Mouse (Mus musculus) thymus, postnatal 25 days (tissue): ENCODE results near the gene Lrrc4b.
A peak's percentile ranks its signal among the peaks of the same experiment; 100 is the strongest.

Source experiments
- DNase-seq: peaks from one replicate; pipeline ENCODE4 v3.0.0; 2022

Gene Lrrc4b

DNA sequence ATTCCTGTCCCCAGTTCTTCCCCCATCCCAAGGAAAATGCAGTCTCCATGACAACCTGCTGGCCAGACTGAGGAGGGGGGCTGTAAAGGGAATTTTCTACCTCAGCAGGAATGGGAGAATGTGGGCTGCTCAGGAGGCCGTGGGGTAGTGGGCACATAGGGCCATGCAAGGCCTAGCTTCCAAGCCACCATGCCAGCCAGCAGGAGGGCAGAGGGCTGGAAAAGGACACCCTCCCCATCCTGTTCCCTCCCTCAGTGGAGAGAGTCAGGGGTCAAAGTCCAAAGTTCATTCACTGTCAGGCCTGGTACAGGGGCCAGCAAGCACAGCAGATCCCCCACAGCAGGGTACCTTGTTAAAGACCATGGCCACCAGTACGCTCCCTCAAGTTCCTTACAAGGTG is 36.3 kb downstream of the Lrrc4b start, which contains the start of gene Aspdh:
TSS of gene Aspdh (plus strand) at position 281 of the 400 bp plus-strand sequence.
- DNase-seq: no peak

GRCm38 (mm10) chr7:44466006-44466887 is 37.4 kb downstream of the Lrrc4b start:
- DNase-seq: no peak

- DNase-seq: no peak
Measured at GRCm38 (mm10) chr7:44466888-44467311, 38.1 kb downstream of the Lrrc4b start.

DNA sequence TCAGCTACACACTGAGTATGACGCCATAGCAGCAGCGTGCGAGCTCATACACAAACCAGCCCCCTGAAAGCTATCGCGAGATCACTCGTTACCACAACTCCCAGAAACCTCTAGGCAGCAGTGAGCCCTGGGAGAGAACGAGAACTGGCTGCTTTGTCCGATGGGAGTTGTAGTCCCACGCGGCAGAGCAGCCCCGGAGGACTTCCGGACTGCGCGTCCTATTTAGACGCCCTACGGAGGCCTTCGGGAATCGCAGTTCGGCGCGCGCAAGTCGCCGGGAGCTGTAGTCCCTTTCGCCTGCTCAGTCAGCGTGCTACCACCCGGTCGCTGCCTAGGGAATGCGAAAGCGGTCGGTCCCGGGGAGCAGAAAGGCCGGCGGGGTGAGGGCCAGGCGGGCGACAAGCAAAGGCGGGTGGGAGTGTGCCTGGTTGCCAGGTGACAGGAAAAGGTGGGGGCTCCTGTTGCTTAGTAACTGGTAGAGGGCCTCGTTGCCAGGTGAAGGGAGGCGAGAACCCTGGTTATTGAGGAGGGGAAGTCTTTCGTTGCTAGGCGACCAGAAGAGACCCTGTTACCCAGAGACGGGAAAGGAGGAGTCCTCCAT is 39.1 kb downstream of the Lrrc4b start, which contains the start of gene Josd2:
TSS of gene Josd2 (plus strand) at position 170 of the 601 bp plus-strand sequence.
- peak; percentile 88 for DNase-seq

DNA sequence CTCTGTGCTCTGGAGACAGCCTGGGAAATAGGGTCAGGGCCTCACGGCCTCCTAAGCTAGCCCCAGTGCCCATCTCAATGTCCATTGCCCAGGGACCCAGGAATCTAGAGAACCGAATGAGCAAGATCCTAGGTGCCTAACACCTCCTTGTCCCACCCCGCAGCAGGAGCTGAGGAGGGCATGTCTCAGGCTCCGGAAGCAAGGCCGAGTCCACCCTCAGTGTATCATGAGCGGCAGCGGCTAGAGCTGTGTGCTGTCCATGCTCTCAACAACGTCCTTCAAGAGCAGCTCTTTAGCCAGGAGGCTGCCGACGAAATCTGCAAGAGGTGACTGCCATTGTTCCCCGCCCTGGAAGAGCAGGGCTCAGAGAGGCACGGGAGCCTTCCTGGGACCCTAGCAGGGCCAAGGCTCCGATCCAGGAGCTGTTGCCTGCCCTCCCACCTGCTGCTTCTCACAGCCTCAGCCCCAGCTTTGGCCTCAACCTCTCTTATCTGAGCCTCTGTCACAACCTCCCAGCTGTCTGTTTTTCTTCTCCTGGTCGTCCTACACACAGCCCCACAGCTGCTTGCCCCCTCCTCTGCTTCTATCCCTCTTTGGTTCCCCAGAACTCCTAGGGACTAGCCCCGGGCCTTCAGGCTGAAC is 39.9 kb downstream of the Lrrc4b start:
- DNase-seq: no peak

DNA sequence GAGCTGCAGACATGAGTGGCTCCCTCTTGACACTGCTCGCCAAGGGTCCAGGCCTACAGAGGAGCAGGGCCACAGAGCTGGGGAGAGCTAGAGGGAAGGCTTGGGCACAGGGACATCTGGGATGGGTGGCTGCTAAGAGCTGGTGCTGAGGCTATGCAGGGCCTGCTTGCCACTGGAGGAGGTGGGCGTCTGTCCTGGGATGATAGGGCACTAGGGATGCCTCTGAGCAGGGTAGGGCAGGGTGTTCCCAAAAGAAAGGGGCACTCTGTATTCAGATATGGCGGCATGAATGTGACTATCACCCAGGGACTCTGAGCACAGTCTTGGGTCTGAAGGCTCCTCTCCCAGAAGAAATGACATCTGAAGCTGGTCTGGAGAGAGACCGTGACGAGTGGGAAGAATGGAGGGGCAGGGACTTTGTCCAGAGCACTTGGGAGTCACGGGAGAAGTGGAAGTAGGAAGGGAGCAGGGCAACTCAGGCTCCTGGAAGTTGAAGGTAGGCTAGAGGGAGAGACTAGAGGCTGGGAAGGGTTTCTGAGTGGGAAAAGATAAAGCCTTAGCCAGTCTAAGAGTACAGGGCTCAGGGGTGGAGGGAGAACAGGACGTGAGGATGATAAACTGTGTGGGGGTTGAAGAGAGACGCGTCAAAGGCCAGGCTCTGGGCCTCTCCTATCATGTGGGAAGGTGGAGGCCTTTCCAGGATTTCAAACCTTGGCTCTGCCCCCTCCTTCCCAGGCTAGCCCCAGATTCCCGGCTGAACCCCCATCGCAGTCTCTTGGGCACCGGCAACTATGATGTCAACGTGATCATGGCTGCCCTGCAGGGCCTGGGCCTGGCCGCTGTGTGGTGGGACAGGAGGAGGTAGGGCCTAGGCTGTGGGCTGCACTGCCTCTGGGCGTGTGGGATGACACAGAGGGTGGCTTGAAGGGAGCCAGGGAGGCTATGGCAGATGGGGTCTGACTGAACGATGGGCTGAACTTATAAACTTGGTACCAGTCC is 41.2 kb downstream of the Lrrc4b start:
- no peak for DNase-seq

DNA sequence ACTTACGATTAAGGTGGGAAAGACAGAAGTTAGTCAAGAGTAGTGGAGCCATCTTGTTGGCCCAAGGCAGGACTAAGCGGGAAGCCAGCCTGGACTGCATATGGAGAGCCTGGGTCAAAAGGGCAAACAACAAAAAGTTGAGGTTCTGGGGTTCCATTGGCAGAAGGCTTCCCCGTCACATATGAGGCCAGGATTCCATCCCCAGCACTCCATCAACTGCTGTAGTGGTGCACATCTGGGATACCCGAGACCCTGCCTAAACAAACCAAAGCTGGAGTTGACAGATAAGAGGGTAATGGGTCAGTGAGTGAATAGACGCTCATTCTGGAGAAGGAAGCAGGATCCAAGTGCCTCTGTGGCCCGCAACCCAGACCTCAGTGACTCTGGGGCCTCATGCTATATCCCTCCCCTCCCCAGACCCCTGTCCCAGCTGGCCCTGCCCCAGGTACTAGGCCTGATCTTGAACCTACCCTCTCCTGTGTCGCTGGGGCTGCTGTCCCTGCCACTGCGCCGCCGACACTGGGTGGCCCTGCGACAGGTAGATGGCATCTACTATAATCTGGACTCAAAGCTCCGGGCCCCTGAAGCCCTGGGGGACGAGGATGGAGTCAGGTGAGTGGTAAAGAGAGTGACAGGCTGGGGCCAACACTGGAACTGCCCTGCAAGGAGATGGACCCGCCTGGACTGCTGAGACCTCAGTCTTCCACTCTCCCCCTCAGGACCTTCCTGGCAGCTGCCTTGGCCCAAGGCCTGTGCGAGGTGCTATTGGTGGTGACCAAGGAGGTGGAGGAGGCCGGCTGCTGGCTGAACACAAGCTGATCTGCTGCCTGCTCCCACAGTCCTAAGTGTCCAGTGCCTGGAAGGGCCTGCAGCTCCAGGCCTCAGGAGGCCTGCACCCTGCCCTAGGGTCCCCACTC is 42.1 kb downstream of the Lrrc4b start:
- no peak for DNase-seq

GRCm38 (mm10) chr7:44471880-44472557 is 43.2 kb downstream of the Lrrc4b start:
- no peak for DNase-seq

DNA sequence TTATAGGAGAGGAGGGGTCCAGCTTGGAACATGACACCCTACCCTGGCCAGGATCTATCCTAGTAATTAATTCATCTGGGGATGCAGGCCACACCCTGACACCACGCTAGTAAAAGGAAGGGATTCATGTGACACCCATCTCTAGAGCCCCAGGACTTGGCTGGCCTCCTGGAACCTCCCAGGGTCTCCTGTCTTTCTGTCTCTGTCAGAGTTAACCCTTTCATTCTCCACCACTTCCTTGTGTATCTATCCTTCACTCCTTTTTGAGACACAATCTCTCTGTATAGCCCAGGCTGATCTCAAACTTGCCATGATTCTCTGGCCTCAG is 43.7 kb downstream of the Lrrc4b start:
- DNase-seq: no peak

- DNase-seq: no peak
Measured at GRCm38 (mm10) chr7:44472961-44473646, 44.3 kb downstream of the Lrrc4b start.

GRCm38 (mm10) chr7:44474419-44474818 is 45.6 kb downstream of the Lrrc4b start:
- DNase-seq: no peak

DNA sequence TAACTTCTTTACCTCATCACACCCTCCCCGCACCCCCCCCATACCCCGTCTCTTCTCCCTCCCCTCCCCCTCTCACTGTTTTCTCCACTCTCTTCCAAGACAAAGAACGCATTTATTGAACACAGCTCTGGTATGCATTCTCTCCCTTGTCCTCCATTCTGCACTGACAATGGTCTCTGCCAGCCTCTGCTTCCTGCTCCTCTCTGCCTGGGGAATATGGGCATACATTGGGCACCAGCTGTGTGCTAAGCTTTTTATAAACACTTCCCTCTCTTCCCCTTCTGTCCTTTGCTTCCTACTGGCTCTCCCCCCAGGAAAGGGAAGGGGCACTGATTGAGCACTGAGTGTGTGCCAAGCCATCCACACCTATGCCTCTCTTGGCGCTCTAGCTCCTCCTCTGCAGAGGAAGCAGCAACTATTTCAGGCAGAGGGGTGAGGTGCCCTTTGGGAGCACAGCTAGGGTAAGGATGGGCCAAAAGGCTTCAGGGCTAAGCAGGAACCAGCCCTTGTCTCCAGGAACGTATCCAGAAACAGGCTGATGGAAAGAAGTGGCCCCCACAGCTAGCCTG is 46.3 kb downstream of the Lrrc4b start:
- DNase-seq: no peak

DNA sequence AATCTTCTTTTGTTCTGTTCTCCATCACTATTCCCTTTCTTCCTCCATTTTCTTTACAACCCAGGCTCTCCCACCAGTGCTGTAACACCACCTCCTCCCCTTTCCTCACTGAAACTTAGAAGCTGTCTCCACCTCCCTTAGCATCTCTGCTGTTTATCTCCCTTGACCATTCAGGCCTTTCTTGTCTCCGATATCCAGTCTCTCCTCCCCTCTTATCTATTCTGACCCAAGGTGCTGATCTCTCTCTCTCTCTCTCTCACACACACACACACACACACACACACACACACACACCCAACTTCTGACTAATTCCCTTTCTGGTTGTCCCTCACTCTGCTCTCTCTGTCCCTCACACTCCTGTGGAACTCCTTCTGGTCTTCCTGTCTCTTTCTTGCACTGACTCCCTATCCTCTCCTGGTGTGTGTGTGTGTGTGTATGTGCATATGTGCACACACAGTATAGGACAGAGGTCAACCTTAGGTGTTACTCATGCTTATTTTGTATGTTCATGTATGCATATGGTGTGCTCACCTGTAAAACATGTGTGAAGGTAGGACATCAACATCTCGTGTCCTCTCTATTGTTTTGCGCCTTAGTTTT is 54.1 kb downstream of the Lrrc4b start:
- no peak for DNase-seq

DNA sequence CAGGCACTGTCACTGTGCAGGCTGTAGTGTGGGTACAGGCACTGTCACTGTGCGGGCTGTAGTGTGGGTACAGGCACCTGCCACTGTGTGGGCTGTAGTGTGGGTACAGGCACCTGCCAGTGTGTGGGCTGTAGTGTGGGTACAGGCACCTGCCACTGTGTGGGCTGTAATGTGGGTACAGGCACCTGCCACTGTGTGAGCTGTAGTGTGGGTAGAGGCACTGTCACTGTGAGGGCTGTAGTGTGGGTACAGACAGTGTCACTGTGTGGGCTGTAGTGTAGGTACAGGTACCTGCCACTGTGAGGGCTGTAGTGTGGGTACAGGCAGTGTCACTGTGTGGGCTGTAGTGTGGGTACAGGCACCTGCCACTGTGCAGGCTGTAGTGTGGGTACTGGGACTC is 55.3 kb downstream of the Lrrc4b start:
- no peak for DNase-seq

GRCm38 (mm10) chr7:44484841-44485571 is 56.2 kb downstream of the Lrrc4b start:
- DNase-seq: peak; percentile 76

- DNase-seq: no peak
Measured at GRCm38 (mm10) chr7:44485572-44486195, 56.9 kb downstream of the Lrrc4b start.

GRCm38 (mm10) chr7:44486927-44487575 is 58.2 kb downstream of the Lrrc4b start:
- DNase-seq: no peak

- no peak for DNase-seq
Measured at GRCm38 (mm10) chr7:44487936-44488335, 59.1 kb downstream of the Lrrc4b start.
